Mouse (Mus musculus) retina, postnatal 1 day (tissue): Measurements from ENCODE around the gene Them4.
"Not testable (repeated sequence)": the region's sequence is repeated elsewhere in the genome, so short reads cannot be mapped to it uniquely, and the experiment has no call there.

Experiments used
- DNase-seq: peaks from one replicate; pipeline ENCODE4 v3.0.0-alpha.2; 2012

Them4 gene

DNA sequence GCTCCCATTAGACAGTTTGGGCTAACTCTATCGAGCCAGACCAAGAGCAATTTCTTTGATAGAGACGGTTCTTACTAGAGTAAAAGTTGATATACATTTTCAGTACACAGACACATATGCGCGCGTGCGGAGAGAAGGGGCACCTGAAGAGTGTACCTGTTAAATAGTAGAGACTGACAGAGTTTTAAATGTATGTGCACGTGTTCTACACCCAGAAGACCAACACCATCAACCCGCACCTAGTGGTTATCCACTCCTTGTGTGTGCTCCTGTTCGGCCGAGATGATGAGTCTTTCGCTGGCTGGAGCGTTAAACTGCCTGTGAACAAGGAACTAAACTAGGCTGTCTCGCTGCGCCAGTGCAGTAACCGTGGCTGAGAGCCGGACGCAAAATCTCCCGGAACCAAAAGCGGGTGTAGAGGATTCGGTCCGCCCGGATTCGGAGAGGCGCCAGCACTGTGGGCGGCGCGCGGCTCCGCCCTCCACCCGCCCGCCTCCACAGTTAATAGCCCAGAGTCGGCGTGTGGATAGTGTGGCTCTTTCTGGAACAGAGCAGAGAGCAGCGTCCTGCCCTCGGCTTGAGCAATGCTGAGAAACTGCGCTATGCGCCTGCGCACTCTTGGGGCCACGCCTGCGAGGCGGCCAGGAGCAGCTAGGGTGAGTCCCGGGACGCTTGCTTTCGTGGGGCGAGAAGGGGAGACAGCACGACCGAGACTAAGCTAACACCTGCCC lies at the start of gene Them4:
Gene Them4 (plus strand): TSS at position 457 of the 731 bp plus-strand sequence.
- peak; percentile 94 for DNase-seq

DNA sequence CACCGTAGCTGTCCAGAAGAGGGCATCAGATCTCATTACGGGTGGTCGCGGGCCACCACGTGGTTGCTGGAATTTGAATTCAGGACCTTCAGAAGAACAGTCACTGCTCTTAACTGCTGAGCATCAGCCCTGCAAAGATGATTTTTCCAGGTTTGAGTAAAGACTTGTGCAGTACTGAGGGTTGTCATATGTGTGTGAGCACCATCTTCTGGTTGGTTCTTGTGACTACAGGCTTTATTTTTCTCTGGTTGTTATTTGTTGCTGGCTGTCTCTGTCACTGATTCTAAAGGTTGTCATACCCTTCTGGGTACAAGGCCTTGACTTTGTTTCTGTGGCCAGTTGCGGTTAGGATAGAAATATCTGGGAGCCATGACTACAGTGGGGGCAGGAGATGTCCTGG lies 49.3 kb upstream of the Them4 start:
- DNase-seq = peak; percentile 36

DNA sequence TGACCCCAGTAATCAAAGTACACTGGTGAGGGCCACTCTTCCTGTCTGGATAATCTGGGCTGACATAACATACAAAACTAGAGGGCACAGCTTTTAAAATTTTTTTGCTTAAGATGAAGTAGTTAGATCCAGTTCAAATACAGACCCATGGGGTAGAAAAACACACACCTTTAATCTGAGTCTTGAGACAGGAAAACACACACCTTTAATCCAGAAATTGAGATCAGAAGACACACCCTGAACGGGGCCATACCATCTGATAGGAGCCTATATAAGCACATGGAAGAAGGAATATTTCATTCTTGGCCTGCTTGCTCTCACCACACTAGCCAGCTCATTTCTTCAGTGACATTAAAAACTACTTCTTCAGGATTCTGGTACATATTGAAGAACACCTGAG lies 46.2 kb upstream of the Them4 start, which contains the start of gene Gm4778:
Gene Gm4778 (plus strand): TSS at position 301 of the 400 bp plus-strand sequence.
- not testable (repeated sequence) for DNase-seq

DNA sequence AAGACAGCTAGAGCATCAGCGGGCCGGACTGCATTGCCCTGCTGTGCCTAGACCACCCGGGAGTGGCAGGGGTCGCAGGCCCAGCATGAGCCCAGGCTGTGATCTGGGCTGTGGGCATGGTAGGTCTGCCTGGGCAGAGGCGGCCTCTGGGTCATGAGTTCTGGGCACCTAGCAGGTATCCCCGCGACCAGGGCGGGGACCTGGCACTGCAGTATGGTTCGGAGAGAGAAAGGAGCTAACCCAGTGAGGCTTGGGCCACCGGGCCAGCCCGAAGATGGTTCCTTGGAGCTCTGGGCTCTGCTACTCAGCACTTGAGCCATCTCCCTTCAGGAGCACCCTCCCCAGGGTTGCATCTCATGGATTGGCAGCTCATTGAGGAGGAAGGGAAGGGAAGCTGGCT lies 33.9 kb upstream of the Them4 start:
- no peak for DNase-seq

DNA sequence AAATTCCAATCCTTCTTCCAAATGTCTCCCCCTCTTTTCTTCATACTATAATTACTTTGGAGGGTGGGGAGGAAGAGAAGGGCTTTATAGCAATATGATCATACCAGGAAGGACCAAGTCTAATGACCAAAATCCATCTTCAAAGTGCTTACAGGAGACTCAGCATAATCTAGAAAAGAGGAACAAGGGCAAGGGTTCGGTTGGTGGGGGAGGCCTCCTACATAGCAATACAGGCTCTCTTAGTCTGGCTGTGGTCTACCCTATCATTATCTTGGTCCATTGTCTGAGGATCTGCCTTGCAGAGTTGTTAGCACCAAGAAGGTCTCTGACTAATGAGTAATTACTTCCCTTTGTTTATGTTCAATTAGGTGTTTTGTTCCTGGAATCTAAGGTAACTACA lies 4.4 kb upstream of the Them4 start:
- no peak for DNase-seq

- DNase-seq = no peak
Observed at GRCm38 (mm10) chr3:94306975-94307374, 2.9 kb upstream of the Them4 start.

DNA sequence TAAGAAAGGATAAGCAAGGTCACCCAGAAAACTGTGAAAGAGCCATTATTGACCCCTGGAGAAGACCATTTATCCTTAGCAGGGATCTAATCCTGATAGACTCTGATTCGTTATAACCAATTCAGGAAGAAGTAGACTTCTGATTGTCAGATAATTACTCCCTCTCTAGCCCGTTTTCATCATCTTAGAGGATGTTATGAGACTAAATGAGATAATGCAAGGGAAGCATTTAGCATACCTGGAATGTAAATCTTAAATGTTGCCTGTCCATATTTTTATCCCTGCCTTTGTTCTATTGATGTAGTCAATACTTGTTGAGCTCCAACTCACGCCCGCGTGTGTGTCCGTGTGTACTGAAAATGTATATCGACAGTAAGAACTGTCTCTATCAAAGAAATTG lies 602 bp downstream of the Them4 start:
- no peak for DNase-seq

GRCm38 (mm10) chr3:94310911-94311310 lies 1.0 kb downstream of the Them4 start:
- DNase-seq = no peak

DNA sequence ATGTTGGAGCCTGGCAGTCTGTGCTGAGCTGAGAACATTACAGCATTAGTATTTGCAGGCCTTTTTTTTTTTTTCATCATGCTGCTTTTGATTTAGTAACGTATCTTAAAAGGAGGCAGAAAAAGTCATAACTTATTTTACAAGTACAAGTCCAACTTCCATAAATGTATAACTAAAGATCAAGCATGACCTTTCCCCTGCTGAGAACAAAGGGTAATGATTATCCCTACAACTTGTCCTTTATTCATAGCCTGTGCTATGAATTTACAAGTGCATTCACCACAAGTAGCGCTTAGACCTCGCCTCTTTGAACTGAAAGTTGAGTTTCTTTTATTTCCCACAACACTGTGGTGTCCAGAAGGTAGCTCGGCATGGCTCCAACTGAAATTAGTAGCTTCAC lies 1.5 kb downstream of the Them4 start:
- no peak for DNase-seq

DNA sequence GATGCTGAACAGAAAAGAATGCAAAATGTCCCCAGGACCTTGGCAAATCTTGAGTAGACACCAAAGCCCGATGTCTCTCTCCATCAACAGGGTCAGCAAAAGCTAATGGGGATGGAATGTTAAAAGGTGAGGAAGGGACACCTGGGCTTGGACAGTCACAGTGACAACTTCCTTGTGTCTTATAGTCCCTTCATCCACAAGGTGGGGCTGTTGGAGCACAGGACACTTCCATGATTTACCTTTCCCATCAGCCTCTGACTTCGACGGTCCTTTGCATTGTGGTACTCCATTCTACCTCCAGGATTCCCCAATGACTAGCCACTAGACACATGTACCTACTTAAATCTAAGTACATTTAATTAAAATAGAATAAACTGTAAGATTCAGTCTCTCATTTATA lies 18.8 kb downstream of the Them4 start:
- DNase-seq = peak; percentile 14

- DNase-seq = no peak
Observed at GRCm38 (mm10) chr3:94334442-94334841, 24.6 kb downstream of the Them4 start.

- no peak for DNase-seq
Observed at GRCm38 (mm10) chr3:94338522-94338921, 28.6 kb downstream of the Them4 start.

GRCm38 (mm10) chr3:94341959-94342422 lies 32.1 kb downstream of the Them4 start, which contains the start of gene Them5:
Gene Them5 (plus strand): TSS chr3:94342099.
- DNase-seq = peak; percentile 22

DNA sequence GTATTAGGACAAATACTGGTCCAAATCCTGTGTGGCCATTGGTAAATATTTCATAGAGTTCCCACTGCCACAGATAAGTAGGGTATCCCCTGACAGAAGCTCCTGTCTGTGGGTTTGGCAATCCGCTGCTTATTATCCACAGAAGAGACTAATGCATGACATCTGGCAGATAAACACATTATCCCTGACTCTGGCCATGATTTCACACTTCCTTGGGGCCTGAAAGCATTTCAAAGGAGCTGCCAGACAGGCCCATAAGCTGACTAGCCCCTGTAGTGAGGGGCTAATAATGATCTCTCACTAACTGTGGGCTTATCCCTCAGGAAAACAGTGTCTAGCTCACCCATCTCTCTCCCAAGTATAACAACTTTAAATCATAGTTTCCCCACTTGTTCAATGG lies 32.7 kb downstream of the Them4 start:
- peak; percentile 77 for DNase-seq

GRCm38 (mm10) chr3:94344182-94344581 lies 34.3 kb downstream of the Them4 start:
- no peak for DNase-seq

GRCm38 (mm10) chr3:94344897-94345296 lies 35.0 kb downstream of the Them4 start:
- no peak for DNase-seq

DNA sequence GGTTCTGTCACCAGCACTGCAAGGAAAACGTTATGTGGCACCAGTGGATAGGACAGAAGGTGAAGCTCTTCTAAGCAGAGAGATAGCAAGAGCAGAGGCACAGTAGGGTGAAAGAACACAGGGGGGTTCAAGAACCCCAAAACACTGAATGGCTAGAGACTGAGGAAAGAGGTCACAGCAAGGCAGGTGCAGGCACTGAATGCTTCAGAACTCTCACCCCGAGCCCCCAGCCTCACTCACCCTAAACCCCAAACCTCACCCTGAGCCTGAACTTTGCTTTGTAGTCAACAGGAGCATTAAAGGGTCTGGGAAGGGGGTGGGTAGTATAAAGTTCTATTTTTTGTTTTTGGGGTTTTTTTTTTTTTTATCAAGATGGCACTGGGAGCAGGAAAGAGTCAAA lies 38.3 kb downstream of the Them4 start:
- DNase-seq = no peak

DNA sequence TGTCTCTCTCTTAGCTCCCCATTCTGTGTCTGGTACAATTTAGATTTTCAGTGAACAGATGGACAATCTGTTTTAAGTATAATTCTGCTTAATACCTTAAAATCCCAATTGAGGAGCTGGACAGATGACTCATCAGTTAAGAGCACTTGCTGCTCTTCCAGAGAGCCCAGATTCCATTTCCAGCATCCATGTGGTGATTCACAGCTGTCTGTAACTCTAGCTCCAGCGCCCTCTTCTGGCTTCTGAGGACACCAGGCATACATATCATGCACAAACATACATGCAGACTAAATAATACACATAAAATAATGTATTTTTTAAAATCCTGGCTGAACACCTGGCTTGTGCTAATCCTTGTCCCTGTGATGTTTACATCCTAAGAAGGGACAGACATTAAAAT lies 50.9 kb downstream of the Them4 start:
- DNase-seq = peak; percentile 65

GRCm38 (mm10) chr3:94362138-94362537 lies 52.2 kb downstream of the Them4 start, which contains the start of gene C2cd4d:
Gene C2cd4d (plus strand): TSS chr3:94362438.
- DNase-seq = no peak

DNA sequence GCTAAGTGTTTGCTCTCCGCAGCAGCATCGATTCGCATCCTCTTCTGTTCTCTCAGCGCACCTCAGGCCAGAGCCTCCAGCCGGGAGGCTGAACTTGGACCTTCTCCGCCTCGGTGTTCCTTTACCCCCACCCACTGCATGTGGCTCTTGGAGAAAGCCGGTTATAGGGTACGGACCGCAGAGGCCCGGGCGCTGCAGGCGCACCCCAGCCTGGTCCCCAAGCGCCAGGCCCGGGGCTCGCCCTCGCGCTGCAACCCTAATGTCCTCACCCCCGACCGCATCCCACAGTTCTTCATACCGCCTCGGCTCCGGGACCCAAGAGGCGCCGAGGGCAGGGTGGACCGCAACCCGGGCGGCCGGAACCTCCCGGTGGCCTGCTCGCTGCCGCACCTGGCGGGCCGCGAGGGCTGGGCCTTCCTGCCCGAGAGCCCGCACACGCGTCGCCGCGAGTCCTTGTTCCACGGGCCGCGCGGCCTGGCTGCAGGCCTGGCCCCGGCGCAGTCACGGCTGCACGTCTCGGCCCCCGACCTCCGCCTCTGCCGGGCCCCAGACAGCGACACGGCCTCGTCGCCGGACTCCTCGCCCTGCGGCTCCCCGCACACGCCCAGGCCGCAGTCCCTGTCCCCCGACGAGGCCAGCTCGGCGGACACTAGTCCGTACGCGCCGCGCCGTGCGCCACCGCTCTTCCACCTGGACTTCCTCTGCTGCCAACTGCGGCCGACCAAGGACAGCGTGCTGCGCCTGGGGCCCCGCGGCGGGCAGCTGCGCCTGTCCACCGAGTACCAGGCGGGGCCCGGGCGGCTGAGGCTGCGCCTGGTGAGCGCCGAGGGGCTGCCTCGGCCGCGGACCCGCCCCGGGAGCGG lies 53.6 kb downstream of the Them4 start:
- peak; percentile 83 for DNase-seq

GRCm38 (mm10) chr3:94364154-94364526 lies 54.3 kb downstream of the Them4 start:
- DNase-seq = no peak

- peak; percentile 90 for DNase-seq
Observed at GRCm38 (mm10) chr3:94366761-94367160, 56.9 kb downstream of the Them4 start.

- DNase-seq = no peak
Observed at GRCm38 (mm10) chr3:94367511-94367910, 57.6 kb downstream of the Them4 start.

GRCm38 (mm10) chr3:94368631-94369030 lies 58.7 kb downstream of the Them4 start:
- no peak for DNase-seq
